Mouse (Mus musculus) mouse embryonic stem cell (cell line): ENCODE measurements around the gene Tuba1c.

Experiments
- in situ Hi-C, 2 experiments: fragments of 300-500 bp; cut with MboI; formaldehyde crosslinking; loops; 1 replicate in 1 of 2; 3 replicates in 1 of 2; pipeline ENCODE4 v1.14.3; 2019 to 2020; ENCODE audit warnings: low sequenced_read_pairs in 2 of 2, low pct_unique_long_range_greater_than_20kb in 1 of 2, mixed read lengths in 1 of 2; ENCODE audit not compliant: unreplicated experiment in 1 of 2

The Tuba1c gene

DNA sequence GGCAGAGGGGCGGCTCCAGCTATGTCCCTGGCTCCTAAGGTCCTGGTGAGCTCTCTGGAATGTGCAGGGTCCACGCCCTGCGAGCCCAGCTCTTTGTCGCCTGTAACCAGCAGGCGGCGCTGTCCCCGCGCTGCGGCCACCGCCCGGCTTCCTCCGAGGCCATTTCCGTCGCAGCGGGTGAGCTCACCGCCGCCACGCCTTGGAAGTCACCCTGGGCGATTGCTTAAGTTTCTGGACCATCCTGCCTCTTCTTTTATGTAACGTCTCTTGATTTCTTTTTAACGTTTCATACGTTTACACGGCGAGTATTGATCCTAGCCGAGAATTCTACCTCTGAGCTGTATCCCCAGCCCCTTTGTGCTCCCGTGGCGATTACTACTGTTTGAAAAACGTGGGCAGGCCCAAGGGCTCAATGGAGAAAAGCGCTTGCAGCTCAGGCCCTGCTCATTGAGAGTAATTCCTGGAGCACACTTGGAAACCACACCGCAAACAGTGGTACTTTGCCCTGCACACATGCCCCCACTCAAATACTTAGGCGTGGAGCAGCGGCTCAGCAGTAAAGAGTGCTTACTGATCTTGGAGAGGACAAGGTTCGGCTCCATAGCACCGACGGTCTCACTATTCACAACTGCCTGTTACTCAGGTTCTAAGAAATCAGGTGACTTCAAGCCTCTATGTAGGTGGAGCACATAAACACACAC, 36.4 kb upstream of the Tuba1c start:
- in situ Hi-C loops = loop anchor here in 1 of 2 experiments (10.0 kb wide), 1 partner anchor 48 kb away; no protein-coding TSS in a partner anchor

- in situ Hi-C loops = loop anchor here in 1 of 2 experiments (10.0 kb wide), 1 partner anchor 49 kb away; no protein-coding TSS in a partner anchor
Observed at GRCm38 (mm10) chr15:98993865-98994264, 35.8 kb upstream of the Tuba1c start.

DNA sequence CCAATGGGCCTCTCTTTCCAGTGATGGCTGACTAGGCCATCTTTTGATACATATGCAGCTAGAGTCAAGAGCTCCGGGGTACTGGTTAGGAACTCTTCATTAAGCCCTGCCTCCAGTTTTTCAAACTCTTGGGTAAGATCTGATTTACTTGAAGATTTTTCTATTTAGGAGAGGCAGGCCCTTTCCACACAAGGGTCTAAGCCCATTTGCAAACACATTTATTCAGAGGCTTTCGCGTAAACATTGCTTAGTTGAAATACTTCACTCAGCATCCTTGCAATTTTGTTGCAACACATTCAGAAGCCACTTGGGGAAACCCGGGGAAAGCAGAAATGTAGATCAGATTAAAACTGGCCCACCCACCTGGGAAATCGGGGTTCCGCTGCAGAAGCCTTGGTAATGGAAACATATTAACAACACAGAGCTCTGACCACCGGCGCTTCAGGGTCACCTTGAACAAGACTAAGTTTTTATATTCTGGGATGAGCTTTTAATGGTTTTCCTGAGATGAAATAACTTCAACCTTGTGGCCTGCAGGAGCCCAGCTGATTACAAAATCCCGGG, 34.7 kb upstream of the Tuba1c start:
- in situ Hi-C loops = loop anchor here in 1 of 2 experiments (10.0 kb wide), 1 partner anchor 50 kb away; no protein-coding TSS in a partner anchor

DNA sequence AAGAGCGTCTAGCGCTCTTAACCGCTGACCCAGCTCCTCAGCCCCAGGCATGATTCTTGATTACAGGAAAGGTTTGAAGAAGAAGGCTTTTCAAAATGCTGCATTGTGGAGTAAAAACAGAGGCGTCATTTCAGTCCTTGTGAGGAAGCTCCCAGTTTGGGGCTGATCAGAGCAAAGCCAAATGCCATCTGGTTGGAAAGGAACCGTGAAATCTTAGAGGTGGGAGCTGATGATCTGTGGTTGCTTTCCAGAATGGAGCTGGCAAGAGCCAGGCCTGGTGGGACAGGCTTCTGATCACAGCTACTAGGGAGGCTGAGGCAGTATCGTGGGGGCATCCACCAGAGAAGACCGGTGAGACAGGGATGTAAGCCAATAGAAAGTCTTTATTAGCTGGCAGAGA, 32.9 kb upstream of the Tuba1c start:
- in situ Hi-C loops = loop anchor here in 1 of 2 experiments (10.0 kb wide), 1 partner anchor 52 kb away; no protein-coding TSS in a partner anchor

- in situ Hi-C loops = loop anchor here in 1 of 2 experiments (10.0 kb wide), 1 partner anchor 53 kb away; no protein-coding TSS in a partner anchor
Observed at GRCm38 (mm10) chr15:98997938-98998774, 31.5 kb upstream of the Tuba1c start.

GRCm38 (mm10) chr15:98998775-98999157, 30.9 kb upstream of the Tuba1c start:
- in situ Hi-C loops = loop anchor here in 1 of 2 experiments (10.0 kb wide), 1 partner anchor 54 kb away; no protein-coding TSS in a partner anchor

- in situ Hi-C loops = no loop called here
Observed at GRCm38 (mm10) chr15:99000535-99001283, 29.0 kb upstream of the Tuba1c start.

GRCm38 (mm10) chr15:99001451-99001931, 28.2 kb upstream of the Tuba1c start:
- in situ Hi-C loops = no loop called here

DNA sequence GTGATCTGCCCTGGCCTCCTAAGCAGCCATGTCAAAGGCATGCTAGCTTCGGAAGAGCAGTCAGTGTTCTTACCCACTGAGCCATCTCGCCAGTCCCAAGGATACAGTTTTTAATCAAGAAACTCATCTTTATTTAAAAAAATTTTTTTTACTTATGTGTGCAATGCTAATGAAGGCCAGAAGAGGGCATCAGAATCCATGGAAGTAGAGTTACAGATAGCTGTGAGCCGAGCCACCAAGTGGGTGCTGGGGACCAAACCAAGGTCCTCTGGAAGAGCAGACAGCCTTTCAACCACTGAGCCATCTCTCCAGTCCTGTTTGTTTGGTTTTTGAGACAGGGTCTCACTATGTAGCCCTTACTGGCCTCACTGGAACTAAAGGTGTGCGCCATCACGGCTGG, 26.1 kb upstream of the Tuba1c start:
- in situ Hi-C loops = no loop called here

- in situ Hi-C loops = no loop called here
Observed at GRCm38 (mm10) chr15:99008801-99009241, 20.9 kb upstream of the Tuba1c start.

- in situ Hi-C loops = no loop called here
Observed at GRCm38 (mm10) chr15:99010896-99011295, 18.8 kb upstream of the Tuba1c start.

GRCm38 (mm10) chr15:99011946-99012345, 17.7 kb upstream of the Tuba1c start:
- in situ Hi-C loops = no loop called here

DNA sequence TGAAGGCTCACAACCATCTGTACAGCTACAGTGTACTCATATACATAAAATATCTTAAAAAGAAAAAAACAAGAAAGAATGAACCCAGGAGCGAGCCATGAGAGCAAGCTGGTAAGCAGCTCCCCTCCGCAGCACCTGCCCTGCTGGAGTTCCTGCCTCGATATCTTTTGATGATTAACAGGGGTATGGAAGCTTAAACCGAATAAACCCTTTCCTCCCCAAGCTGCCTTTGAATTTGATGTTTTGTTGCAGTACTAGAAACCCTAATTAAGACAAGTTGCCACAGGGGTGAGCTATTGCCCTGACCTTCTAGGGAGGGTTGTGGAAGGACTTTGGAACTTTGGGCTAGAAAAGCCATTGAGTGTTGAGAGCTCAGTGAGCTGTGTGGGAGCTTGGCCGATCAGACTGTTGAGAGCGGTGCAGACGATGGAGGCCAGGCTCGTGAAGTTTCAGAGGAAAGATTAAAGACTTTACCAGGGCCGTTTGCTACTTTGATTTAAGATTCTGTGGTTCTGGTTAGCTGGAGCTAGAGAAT, 15.1 kb upstream of the Tuba1c start:
- in situ Hi-C loops = no loop called here

DNA sequence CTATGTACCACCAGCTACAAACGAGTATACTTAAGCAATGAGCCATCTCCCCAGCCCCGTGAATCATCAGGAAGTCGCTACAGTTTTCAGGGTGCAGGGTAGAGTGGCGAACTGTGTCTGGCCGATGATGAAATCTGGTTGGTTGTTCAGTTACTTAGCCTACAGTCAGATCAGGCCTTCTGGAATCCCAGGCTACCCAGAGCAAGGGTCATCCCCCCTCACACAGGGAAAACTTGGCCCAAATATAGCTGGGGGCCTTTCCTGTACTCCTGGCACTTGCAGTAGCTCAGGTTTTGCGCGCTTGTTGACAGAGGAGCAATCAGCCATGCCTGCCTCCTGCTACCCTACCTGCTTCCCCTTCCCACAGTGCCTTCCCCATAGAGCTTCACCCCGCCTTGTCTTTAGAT, 12.3 kb upstream of the Tuba1c start:
- in situ Hi-C loops = no loop called here

- in situ Hi-C loops = no loop called here
Observed at GRCm38 (mm10) chr15:99017986-99018385, 11.7 kb upstream of the Tuba1c start.

- in situ Hi-C loops = no loop called here
Observed at GRCm38 (mm10) chr15:99018630-99019029, 11.1 kb upstream of the Tuba1c start.

DNA sequence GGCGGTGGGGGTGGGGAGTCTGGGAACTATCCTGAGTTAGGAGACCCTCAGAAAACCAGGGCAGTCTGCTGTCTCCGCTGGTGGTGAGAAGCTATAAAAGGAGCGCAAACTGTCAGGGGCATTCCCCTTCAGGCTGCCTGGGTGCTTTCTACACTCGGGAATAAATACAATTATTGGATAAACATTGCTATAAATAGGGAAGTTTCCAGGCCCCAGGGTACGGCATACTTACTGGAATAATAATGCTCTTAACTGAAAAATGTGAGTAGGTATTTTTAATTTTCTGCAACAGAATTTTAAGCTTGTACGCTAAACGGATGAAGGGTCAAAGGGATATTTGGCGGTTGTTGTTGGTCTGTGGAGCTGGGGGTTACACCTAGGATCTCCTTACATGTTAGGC, 10.3 kb upstream of the Tuba1c start:
- in situ Hi-C loops = no loop called here

GRCm38 (mm10) chr15:99020171-99020570, 9.5 kb upstream of the Tuba1c start:
- in situ Hi-C loops = no loop called here
